Mouse (Mus musculus) thymus, postnatal 0 days (tissue): ENCODE measurements around the gene Stip1. TPM values are rescaled to one million over a fixed set of nuclear protein-coding genes. Genes with fewer than 3 reads are reported as not detected.

ENCODE experiments used
- polyA plus RNA-seq: library from polyadenylated mRNA; unstranded; fragments of >200 nt; fragmentation: Nextera tagmentation; extraction: Ambion mirVana; gene quantifications from 2 replicates; pipeline ENCODE4 v1.2.1, GENCODE M21; 2015

Stip1 gene
- polyA plus RNA-seq, 1 experiment from 2014 or later = 149 TPM

Other genes starting within 250 kb of the Stip1 start
- gene Rps6ka4, start 199.3 kb downstream of the Stip1 start, polyA plus RNA-seq = 9.9 and 11.8 TPM in 2 replicates
- 18.8 and 23.0 TPM in 2 replicates for gene Ccdc88b, start 181.8 kb downstream of the Stip1 start, polyA plus RNA-seq
- gene Trmt112, start 130.3 kb downstream of the Stip1 start, polyA plus RNA-seq = 234 and 240 TPM in 2 replicates
- 276 and 282 TPM in 2 replicates for gene Prdx5, start 129.9 kb downstream of the Stip1 start, polyA plus RNA-seq
- 11.4 and 13.7 TPM in 2 replicates for gene Esrra, start 118.2 kb downstream of the Stip1 start, polyA plus RNA-seq
- 7.4 and 8.0 TPM in 2 replicates for gene Catsperz, start 114.6 kb downstream of the Stip1 start, polyA plus RNA-seq
- 3.6 and 5.0 TPM in 2 replicates for gene Kcnk4, start 105.5 kb downstream of the Stip1 start, polyA plus RNA-seq
- gene Bad, start 98.1 kb downstream of the Stip1 start, polyA plus RNA-seq = 66.7 and 69.9 TPM in 2 replicates
- gene Gpr137, start 97.5 kb downstream of the Stip1 start, polyA plus RNA-seq = 12.3 and 19.5 TPM in 2 replicates
- gene Ppp1r14b, start 65.0 kb downstream of the Stip1 start, polyA plus RNA-seq = 421 and 425 TPM in 2 replicates
- 6.2 and 7.3 TPM in 2 replicates for gene Plcb3, start 63.5 kb downstream of the Stip1 start, polyA plus RNA-seq
- 90.6 and 99.5 TPM in 2 replicates for gene Fkbp2, start 59.5 kb downstream of the Stip1 start, polyA plus RNA-seq
- 23.9 and 24.8 TPM in 2 replicates for gene Vegfb, start 52.3 kb downstream of the Stip1 start, polyA plus RNA-seq
- 17.9 and 21.3 TPM in 2 replicates for gene Dnajc4, start 47.4 kb downstream of the Stip1 start, polyA plus RNA-seq
- 32.4 and 34.6 TPM in 2 replicates for gene Nudt22, start 43.9 kb downstream of the Stip1 start, polyA plus RNA-seq
- 5.2 and 5.8 TPM in 2 replicates for gene Trpt1, start 43.8 kb downstream of the Stip1 start, polyA plus RNA-seq
- 217 and 226 TPM in 2 replicates for gene Fermt3, start 20.5 kb downstream of the Stip1 start, polyA plus RNA-seq
- 15.3 and 16.6 TPM in 2 replicates for gene Macrod1, start 16.8 kb upstream of the Stip1 start, polyA plus RNA-seq
- gene Flrt1, start 65.8 kb upstream of the Stip1 start, polyA plus RNA-seq = 1.3 and 1.5 TPM in 2 replicates
- gene Otub1, start 166.3 kb upstream of the Stip1 start, polyA plus RNA-seq = 166 TPM in 2 replicates
- 1,177 and 1,274 TPM in 2 replicates for gene Cox8a, start 177.6 kb upstream of the Stip1 start, polyA plus RNA-seq
- 63.9 TPM in 2 replicates for gene Naa40, start 201.2 kb upstream of the Stip1 start, polyA plus RNA-seq
- gene Rcor2, start 227.4 kb upstream of the Stip1 start, polyA plus RNA-seq = 7.3 and 8.1 TPM in 2 replicates